Mouse (Mus musculus): ENCODE measurements around the gene Kctd21.

GRCm38 (mm10) chr7:97392079-97392445 is 59.9 kb downstream of the Kctd21 start:
- TF ChIP-seq POLR2A (IDR thresholded peaks at IDR 0.05; ENCODE audit: low read depth, low read length): no peak
- TF ChIP-seq CTCF (IDR thresholded peaks at IDR 0.05; ENCODE audit: borderline replicate concordance, insufficient read depth, low read length): no peak
